Mouse (Mus musculus) limb, embryonic 14.5 days (tissue): ENCODE measurements around the gene Gm10670. TPM values are rescaled to one million over a fixed set of nuclear protein-coding genes. Genes with fewer than 3 reads are reported as not detected.
"Not testable (repeated sequence)": the region's sequence is repeated elsewhere in the genome, so short reads cannot be mapped to it uniquely, and the experiment has no call there.

Source experiments
- ATAC-seq: fragments of 200-750 bp; cut with Nextera tagmentation; 2 replicates; pipeline ENCODE4 v1.8.0; 2017; ENCODE audit warnings: low read depth, moderate number of reproducible peaks, moderate TSS enrichment; ENCODE audit not compliant: low FRiP score
- DNase-seq: peaks from one replicate; pipeline ENCODE4 v3.0.0-alpha.2; 2015; ENCODE audit warnings: low spot score
- H3K27ac ChIP-seq: fragments of 300-500 bp; sonication (generic); replicated peaks from 2 replicates; pipeline ENCODE4 v1.5.1; 2014; ENCODE audit warnings: low read depth, mild to moderate bottlenecking, low read length, moderate library complexity, mixed read lengths
- H3K27me3 ChIP-seq: fragments of 300-500 bp; sonication (generic); 2 replicates; pipeline ENCODE4 v1.6.1; 2014; ENCODE audit warnings: low read length, mixed read lengths; ENCODE audit not compliant: control insufficient read depth, insufficient read depth
- H3K36me3 ChIP-seq: fragments of 300-500 bp; sonication (generic); 2 replicates; pipeline ENCODE4 v1.6.1; 2014; ENCODE audit warnings: mild to moderate bottlenecking, low read length, moderate library complexity, mixed read lengths; ENCODE audit not compliant: control insufficient read depth, insufficient read depth
- H3K4me1 ChIP-seq: fragments of 300-500 bp; sonication (generic); 2 replicates; pipeline ENCODE4 v1.6.1; 2014; ENCODE audit warnings: antibody characterized with exemption, low read length, mixed read lengths; ENCODE audit not compliant: control insufficient read depth, insufficient read depth
- H3K4me2 ChIP-seq: fragments of 300-500 bp; sonication (generic); replicated peaks from 2 replicates; pipeline ENCODE4 v1.6.1; 2014; ENCODE audit warnings: low read depth, mild to moderate bottlenecking, low read length, moderate library complexity; ENCODE audit not compliant: severe bottlenecking
- H3K4me3 ChIP-seq: fragments of 300-500 bp; sonication (generic); replicated peaks from 2 replicates; pipeline ENCODE4 v1.5.1; 2014; ENCODE audit warnings: low read length
- H3K9ac ChIP-seq: fragments of 300-500 bp; sonication (generic); 2 replicates; pipeline ENCODE4 v1.6.1; 2014; ENCODE audit warnings: mild to moderate bottlenecking, low read depth, low read length, moderate library complexity; ENCODE audit not compliant: severe bottlenecking
- H3K9me3 ChIP-seq: fragments of 300-500 bp; sonication (generic); 2 replicates; pipeline ENCODE4 v1.6.1; 2016; ENCODE audit warnings: low read length; ENCODE audit not compliant: control insufficient read depth
- WGBS: fragments of 180-500 bp; shearing (Covaris S2); extraction: QIAGEN DNeasy Blood & Tissue Kit; methylation state at CpG from one replicate; pipeline ENCODE4 v1.1.7; 2014; 5-methylcytosine and 5-hydroxymethylcytosine counted together
- polyA plus RNA-seq, 2 experiments: library from polyadenylated mRNA; depleted of rRNA in 1 of 2; stranded (reverse) in 1 of 2; unstranded in 1 of 2; fragments of >200 nt; fragmentation: Nextera tagmentation in 1 of 2; extraction: Ambion mirVana in 1 of 2; gene quantifications; 2 replicates each; pipeline versions ENCODE4 v1.2.1 to v1.2.3; 2012 to 2014

Gm10670 gene
- polyA plus RNA-seq (2012; rRNA removed) (not detected in 2 replicates), polyA plus RNA-seq (2014; fragmentation: Nextera tagmentation; extraction: Ambion mirVana) (not detected in 2 replicates)

- not testable (repeated sequence) for H3K36me3 ChIP-seq, H3K4me2 ChIP-seq, H3K27me3 ChIP-seq, H3K4me1 ChIP-seq, H3K27ac ChIP-seq, H3K9ac ChIP-seq, H3K4me3 ChIP-seq, ATAC-seq, H3K9me3 ChIP-seq, DNase-seq
- no CpG with 5 or more reads among the region's 5 CpGs for WGBS
Observed at GRCm38 (mm10) chr7:20474825-20475224, at the start of gene Gm10670. TSS of gene Gm10670 (minus strand) at chr7:20474925.

GRCm38 (mm10) chr7:20510434-20510833 lies 35.7 kb upstream of the Gm10670 start, which contains the start of gene Vmn1r103:
TSS of gene Vmn1r103 (minus strand) at chr7:20510534.
- not testable (repeated sequence) for H3K4me1 ChIP-seq, H3K4me3 ChIP-seq, H3K27me3 ChIP-seq, H3K9me3 ChIP-seq, H3K36me3 ChIP-seq, H3K27ac ChIP-seq, DNase-seq, H3K9ac ChIP-seq, H3K4me2 ChIP-seq, ATAC-seq
- no CpG with 5 or more reads among the region's 3 CpGs for WGBS

- WGBS, result no CpG with 5 or more reads among the region's 2 CpGs
- not testable (repeated sequence) for H3K4me1 ChIP-seq, H3K36me3 ChIP-seq, ATAC-seq, H3K9ac ChIP-seq, H3K27me3 ChIP-seq, DNase-seq, H3K4me2 ChIP-seq, H3K9me3 ChIP-seq, H3K4me3 ChIP-seq, H3K27ac ChIP-seq
Observed at GRCm38 (mm10) chr7:20442493-20442892, 32.2 kb downstream of the Gm10670 start, which contains the start of gene Vmn1r101. TSS of gene Vmn1r101 (minus strand) at chr7:20442593.

Other genes starting within 250 kb of the Gm10670 start
- gene Gm4498, start 241.1 kb downstream of the Gm10670 start, polyA plus RNA-seq (2012; rRNA removed), result not detected in 2 replicates
- not detected in 2 replicates for gene Gm4498, start 241.1 kb downstream of the Gm10670 start, polyA plus RNA-seq (2014; fragmentation: Nextera tagmentation; extraction: Ambion mirVana)
- gene Gm5890, start 212.1 kb downstream of the Gm10670 start, polyA plus RNA-seq (2012; rRNA removed), result not detected in 2 replicates
- gene Gm5890, start 212.1 kb downstream of the Gm10670 start, polyA plus RNA-seq (2014; fragmentation: Nextera tagmentation; extraction: Ambion mirVana), result not detected in 2 replicates
- not detected in 2 replicates for gene Gm4133, start 140.9 kb downstream of the Gm10670 start, polyA plus RNA-seq (2012; rRNA removed)
- not detected in 2 replicates for gene Gm4133, start 140.9 kb downstream of the Gm10670 start, polyA plus RNA-seq (2014; fragmentation: Nextera tagmentation; extraction: Ambion mirVana)
- gene Gm5728, start 99.5 kb downstream of the Gm10670 start, polyA plus RNA-seq (2012; rRNA removed), result not detected in 2 replicates
- not detected in 2 replicates for gene Gm5728, start 99.5 kb downstream of the Gm10670 start, polyA plus RNA-seq (2014; fragmentation: Nextera tagmentation; extraction: Ambion mirVana)
- not detected in 2 replicates for gene Vmn1r100, start 57.0 kb downstream of the Gm10670 start, polyA plus RNA-seq (2012; rRNA removed)
- not detected in 2 replicates for gene Vmn1r100, start 57.0 kb downstream of the Gm10670 start, polyA plus RNA-seq (2014; fragmentation: Nextera tagmentation; extraction: Ambion mirVana)
- not detected in 2 replicates for gene Vmn1r101, start 32.3 kb downstream of the Gm10670 start, polyA plus RNA-seq (2012; rRNA removed)
- not detected in 2 replicates for gene Vmn1r101, start 32.3 kb downstream of the Gm10670 start, polyA plus RNA-seq (2014; fragmentation: Nextera tagmentation; extraction: Ambion mirVana)
- not detected in 2 replicates for gene Vmn1r103, start 35.6 kb upstream of the Gm10670 start, polyA plus RNA-seq (2012; rRNA removed)
- gene Vmn1r103, start 35.6 kb upstream of the Gm10670 start, polyA plus RNA-seq (2014; fragmentation: Nextera tagmentation; extraction: Ambion mirVana), result not detected in 2 replicates
- not detected in 2 replicates for gene Vmn1r104, start 58.9 kb upstream of the Gm10670 start, polyA plus RNA-seq (2012; rRNA removed)
- not detected in 2 replicates for gene Vmn1r104, start 58.9 kb upstream of the Gm10670 start, polyA plus RNA-seq (2014; fragmentation: Nextera tagmentation; extraction: Ambion mirVana)
- not detected in 2 replicates for gene Gm5726, start 70.8 kb upstream of the Gm10670 start, polyA plus RNA-seq (2012; rRNA removed)
- gene Gm5726, start 70.8 kb upstream of the Gm10670 start, polyA plus RNA-seq (2014; fragmentation: Nextera tagmentation; extraction: Ambion mirVana), result not detected in 2 replicates
- not detected in 2 replicates for gene Gm4141, start 101.3 kb upstream of the Gm10670 start, polyA plus RNA-seq (2012; rRNA removed)
- gene Gm4141, start 101.3 kb upstream of the Gm10670 start, polyA plus RNA-seq (2014; fragmentation: Nextera tagmentation; extraction: Ambion mirVana), result not detected in 2 replicates
- gene Gm4513, start 124.1 kb upstream of the Gm10670 start, polyA plus RNA-seq (2012; rRNA removed), result not detected in 2 replicates
- gene Gm4513, start 124.1 kb upstream of the Gm10670 start, polyA plus RNA-seq (2014; fragmentation: Nextera tagmentation; extraction: Ambion mirVana), result not detected in 2 replicates
- not detected in 2 replicates for gene Vmn1r107, start 194.0 kb upstream of the Gm10670 start, polyA plus RNA-seq (2012; rRNA removed)
- gene Vmn1r107, start 194.0 kb upstream of the Gm10670 start, polyA plus RNA-seq (2014; fragmentation: Nextera tagmentation; extraction: Ambion mirVana), result not detected in 2 replicates
- gene Vmn1r111, start 228.3 kb upstream of the Gm10670 start, polyA plus RNA-seq (2012; rRNA removed), result not detected in 2 replicates
- not detected in 2 replicates for gene Vmn1r111, start 228.3 kb upstream of the Gm10670 start, polyA plus RNA-seq (2014; fragmentation: Nextera tagmentation; extraction: Ambion mirVana)